Mouse (Mus musculus) heart, embryonic 12.5 days (tissue): ENCODE data around the gene Cep104. TPM values are rescaled to one million over a fixed set of nuclear protein-coding genes. Genes with fewer than 3 reads are reported as not detected.

Experiments
- ATAC-seq: fragments of 200-750 bp; cut with Nextera tagmentation; 2 replicates; pipeline ENCODE4 v1.8.0; 2017; ENCODE audit warnings: moderate TSS enrichment, moderate library complexity; ENCODE audit not compliant: insufficient number of reproducible peaks, low FRiP score
- H3K27ac ChIP-seq: fragments of 300-500 bp; sonication (generic); 2 replicates; pipeline ENCODE4 v1.5.1; 2016; ENCODE audit warnings: mild to moderate bottlenecking, moderate library complexity; ENCODE audit not compliant: poor library complexity, severe bottlenecking
- H3K27me3 ChIP-seq: fragments of 300-500 bp; sonication (generic); replicated peaks from 2 replicates; pipeline ENCODE4 v1.6.1; 2016; ENCODE audit warnings: mild to moderate bottlenecking, moderate library complexity
- H3K36me3 ChIP-seq: fragments of 300-500 bp; sonication (generic); 2 replicates; pipeline ENCODE4 v1.6.1; 2016; ENCODE audit warnings: mild to moderate bottlenecking, moderate library complexity
- H3K4me1 ChIP-seq: fragments of 300-500 bp; sonication (generic); replicated peaks from 2 replicates; pipeline ENCODE4 v1.6.1; 2016; ENCODE audit warnings: mild to moderate bottlenecking
- H3K4me2 ChIP-seq: fragments of 300-500 bp; sonication (generic); 2 replicates; pipeline ENCODE4 v1.6.1; 2016; ENCODE audit warnings: mild to moderate bottlenecking, moderate library complexity
- H3K4me3 ChIP-seq: fragments of 300-500 bp; sonication (generic); 2 replicates; pipeline ENCODE4 v1.5.1; 2016; ENCODE audit warnings: mild to moderate bottlenecking
- H3K9ac ChIP-seq: fragments of 300-500 bp; sonication (generic); 2 replicates; pipeline ENCODE4 v1.6.1; 2016; ENCODE audit warnings: mild to moderate bottlenecking, moderate library complexity
- H3K9me3 ChIP-seq: fragments of 300-500 bp; sonication (generic); replicated peaks from 2 replicates; pipeline ENCODE4 v1.6.1; 2016; ENCODE audit warnings: mild to moderate bottlenecking, moderate library complexity
- WGBS: fragments of 180-500 bp; shearing (Covaris S2); methylation state at CpG from one replicate; pipeline ENCODE4 v1.1.7; 2016; 5-methylcytosine and 5-hydroxymethylcytosine counted together
- polyA plus RNA-seq: library from polyadenylated mRNA; unstranded; fragments of >200 nt; fragmentation: Nextera tagmentation; extraction: Ambion mirVana; gene quantifications from 2 replicates; pipeline ENCODE4 v1.2.1, GENCODE M21; 2016

The Cep104 gene
- polyA plus RNA-seq, 1 experiment from 2014 or later, result 17.3 TPM

- WGBS, result 2% methylated on average over 65 of the region's 67 CpGs
- peak within 1 kb of the TSS; percentile 89 for H3K4me2 ChIP-seq
- H3K9ac ChIP-seq, result peak within 1 kb of the TSS; percentile 92
- H3K4me1 ChIP-seq, result peaks cover 12% of the 10 kb centered on the region
- no peaks in the 10 kb centered on the region for H3K9me3 ChIP-seq
- peaks cover 26% of the 10 kb centered on the region for H3K36me3 ChIP-seq
- H3K27me3 ChIP-seq, result peaks cover 20% of the 10 kb centered on the region
- peak within 1 kb of the TSS; percentile 81 for H3K4me3 ChIP-seq
- ATAC-seq, result peak; percentile 96
- H3K27ac ChIP-seq, result peak within 1 kb of the TSS; percentile 92
Measured at GRCm38 (mm10) chr4:153956569-153957405, 18.2 kb upstream of the Cep104 start, which contains the start of gene A430005L14Rik. Gene A430005L14Rik (plus strand): TSS chr4:153957237.

GRCm38 (mm10) chr4:153957444-153958250 lies 17.3 kb upstream of the Cep104 start:
- Histone ChIP-seq H3K4me3 (peak overlapping the region; percentile 81), H3K36me3 (peaks cover 35% of the 10 kb centered on the region), H3K9ac (peak overlapping the region; percentile 92), H3K27ac (peak overlapping the region; percentile 92), H3K4me2 (peak overlapping the region; percentile 89), H3K27me3 (peaks cover 12% of the 10 kb centered on the region), H3K4me1 (peaks cover 12% of the 10 kb centered on the region), H3K9me3 (no peaks in the 10 kb centered on the region)
- under 1% methylated on average over 30 of the region's 37 CpGs for WGBS
- no peak; the same call in 1 of the 2 replicates for ATAC-seq

DNA sequence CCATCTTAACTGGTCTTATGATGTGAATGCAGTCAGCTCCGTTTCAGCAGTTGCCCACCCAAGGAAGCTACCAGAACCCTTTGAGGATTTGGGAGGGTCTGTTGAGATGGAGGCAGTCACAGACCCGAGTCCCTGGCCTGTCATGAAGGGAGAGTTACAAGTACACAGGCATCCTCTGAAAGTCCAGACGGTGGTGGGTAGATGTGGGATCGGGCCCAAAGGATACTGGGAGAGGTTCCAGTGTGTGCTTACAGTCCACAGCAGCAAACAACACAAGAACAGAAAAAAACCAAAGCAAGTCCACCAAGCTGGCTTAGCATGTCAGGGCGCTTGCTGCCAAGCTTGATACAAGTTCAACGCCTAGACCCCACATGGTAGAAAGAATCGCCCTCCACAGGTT lies 12.4 kb upstream of the Cep104 start:
- WGBS, result 83% methylated on average over 7 of the region's 7 CpGs
- H3K4me3 ChIP-seq, result no peak overlapping the region
- H3K36me3 ChIP-seq, result peaks cover 76% of the 10 kb centered on the region
- H3K27me3 ChIP-seq, result no peaks in the 10 kb centered on the region
- no peak overlapping the region for H3K9ac ChIP-seq
- no peaks in the 10 kb centered on the region for H3K9me3 ChIP-seq
- no peak overlapping the region for H3K4me2 ChIP-seq
- ATAC-seq, result no peak
- H3K4me1 ChIP-seq, result peaks cover 12% of the 10 kb centered on the region
- no peak overlapping the region for H3K27ac ChIP-seq

DNA sequence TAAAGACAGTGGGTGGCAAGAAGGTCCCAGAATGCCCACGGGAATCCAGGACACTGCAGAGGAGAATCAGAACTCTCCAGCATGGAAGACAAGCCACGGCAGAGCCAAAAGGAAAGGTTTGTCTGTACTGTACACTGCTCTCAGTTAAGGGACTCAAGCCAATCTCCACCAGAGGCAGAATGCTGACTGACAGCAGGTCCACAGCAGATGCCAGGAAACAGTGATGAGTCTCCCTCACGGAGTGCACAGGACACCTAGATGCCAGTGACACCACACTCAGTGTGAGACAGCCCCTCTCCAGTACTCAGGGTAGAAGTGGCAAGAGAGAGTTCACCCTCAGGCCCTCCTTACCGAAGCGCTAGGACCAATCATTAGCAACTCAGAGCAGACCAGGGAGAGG lies 8.3 kb upstream of the Cep104 start:
- H3K27me3 ChIP-seq, result no peaks in the 10 kb centered on the region
- H3K27ac ChIP-seq, result no peak overlapping the region
- H3K9ac ChIP-seq, result no peak overlapping the region
- H3K36me3 ChIP-seq, result peaks cover 87% of the 10 kb centered on the region
- no peaks in the 10 kb centered on the region for H3K4me1 ChIP-seq
- no peak overlapping the region for H3K4me3 ChIP-seq
- ATAC-seq, result no peak
- H3K4me2 ChIP-seq, result no peak overlapping the region
- 80% methylated on average over 5 of the region's 5 CpGs for WGBS
- H3K9me3 ChIP-seq, result no peaks in the 10 kb centered on the region

DNA sequence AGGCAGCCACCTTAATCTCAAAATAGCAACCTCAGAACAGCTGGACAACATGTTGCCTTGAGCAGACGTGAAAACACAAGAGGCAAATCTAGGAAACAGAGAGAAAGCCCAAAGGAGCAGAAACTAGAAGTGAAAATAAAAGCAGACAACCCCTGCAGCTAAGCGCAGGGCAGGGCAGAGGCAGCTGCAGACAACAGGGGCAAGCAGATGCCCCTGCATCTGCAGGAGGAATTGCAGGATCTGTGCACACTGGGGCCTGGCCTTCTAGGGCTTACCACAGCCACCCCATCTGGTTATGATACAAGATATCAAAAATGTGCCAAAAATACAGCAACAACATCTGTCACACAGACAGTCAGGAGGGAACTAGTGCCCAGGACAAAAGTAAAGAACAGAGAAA lies 7.4 kb upstream of the Cep104 start:
- 81% methylated on average over 2 of the region's 2 CpGs for WGBS
- H3K27me3 ChIP-seq, result no peaks in the 10 kb centered on the region
- ATAC-seq, result no peak
- H3K36me3 ChIP-seq, result peaks cover 80% of the 10 kb centered on the region
- no peak overlapping the region for H3K4me3 ChIP-seq
- H3K4me1 ChIP-seq, result no peaks in the 10 kb centered on the region
- H3K9me3 ChIP-seq, result no peaks in the 10 kb centered on the region
- no peak overlapping the region for H3K4me2 ChIP-seq
- H3K9ac ChIP-seq, result no peak overlapping the region
- H3K27ac ChIP-seq, result no peak overlapping the region

DNA sequence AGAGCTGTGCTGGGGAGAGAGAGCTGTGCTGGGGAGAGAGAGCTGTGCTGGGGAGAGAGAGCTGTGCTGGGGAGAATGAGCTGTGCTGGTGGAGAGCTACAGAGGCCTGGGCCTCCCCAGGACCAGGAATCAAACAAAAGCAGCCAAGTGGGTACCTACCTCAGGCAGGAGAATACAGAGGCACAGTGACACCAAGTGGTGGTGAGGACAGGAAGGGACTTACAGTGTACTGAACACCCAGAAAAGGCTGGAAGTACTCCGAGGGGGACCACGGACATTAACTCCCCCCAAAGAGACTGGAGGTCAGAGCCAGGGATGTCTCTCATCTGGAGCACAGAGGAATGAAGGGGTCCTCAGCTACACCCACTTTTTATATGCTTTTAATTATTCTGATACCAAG lies 6.9 kb upstream of the Cep104 start:
- ATAC-seq, result no peak
- no peak overlapping the region for H3K4me2 ChIP-seq
- no peak overlapping the region for H3K27ac ChIP-seq
- H3K9ac ChIP-seq, result no peak overlapping the region
- H3K4me3 ChIP-seq, result no peak overlapping the region
- no peaks in the 10 kb centered on the region for H3K4me1 ChIP-seq
- H3K27me3 ChIP-seq, result no peaks in the 10 kb centered on the region
- H3K9me3 ChIP-seq, result no peaks in the 10 kb centered on the region
- H3K36me3 ChIP-seq, result peaks cover 75% of the 10 kb centered on the region
- WGBS, result 86% methylated on average over 2 of the region's 2 CpGs

GRCm38 (mm10) chr4:153975292-153975662 lies 283 bp downstream of the Cep104 start:
- Histone ChIP-seq H3K9me3 (no peaks in the 10 kb centered on the region), H3K9ac (peak overlapping the region; percentile 85), H3K36me3 (peaks cover 31% of the 10 kb centered on the region), H3K27me3 (no peaks in the 10 kb centered on the region), H3K4me3 (peak overlapping the region; percentile 86), H3K27ac (no peak overlapping the region), H3K4me1 (peaks cover 20% of the 10 kb centered on the region), H3K4me2 (peak overlapping the region; percentile 92)
- ATAC-seq, result peak; percentile 74
- WGBS, result under 1% methylated on average over 32 of the region's 33 CpGs

- H3K4me2 ChIP-seq, result peak overlapping the region; percentile 92
- H3K9ac ChIP-seq, result peak overlapping the region; percentile 85
- H3K9me3 ChIP-seq, result no peaks in the 10 kb centered on the region
- no peak overlapping the region for H3K27ac ChIP-seq
- peak overlapping the region; percentile 86 for H3K4me3 ChIP-seq
- ATAC-seq, result no peak
- H3K4me1 ChIP-seq, result peaks cover 20% of the 10 kb centered on the region
- no peaks in the 10 kb centered on the region for H3K27me3 ChIP-seq
- H3K36me3 ChIP-seq, result peaks cover 31% of the 10 kb centered on the region
- 42% methylated on average over 6 of the region's 6 CpGs for WGBS
Measured at GRCm38 (mm10) chr4:153975768-153976167, 774 bp downstream of the Cep104 start.

DNA sequence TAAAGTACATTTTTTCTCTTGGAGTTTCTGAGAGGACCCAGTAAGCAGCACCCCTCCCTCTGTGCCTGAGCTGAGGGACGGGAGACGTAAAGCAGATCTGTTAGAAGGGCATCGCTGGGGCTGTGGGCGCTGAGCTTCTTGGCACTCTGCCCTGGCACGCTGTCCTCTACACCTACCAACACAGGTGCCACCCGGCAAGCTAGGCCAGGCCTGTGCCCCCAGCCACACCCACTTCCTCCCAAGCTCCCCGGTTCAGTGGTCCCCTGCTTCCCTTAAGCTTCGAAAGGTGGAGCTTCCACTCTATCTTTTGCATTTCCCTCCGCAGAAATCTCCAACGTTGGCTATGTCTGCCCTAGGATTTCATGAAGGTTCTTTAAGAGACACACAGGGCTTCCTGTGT lies 4.2 kb downstream of the Cep104 start:
- Histone ChIP-seq H3K36me3 (peaks cover 53% of the 10 kb centered on the region), H3K4me2 (no peak overlapping the region), H3K9ac (no peak overlapping the region), H3K4me1 (peaks cover 12% of the 10 kb centered on the region), H3K4me3 (no peak overlapping the region), H3K9me3 (no peaks in the 10 kb centered on the region), H3K27me3 (no peaks in the 10 kb centered on the region), H3K27ac (no peak overlapping the region)
- 91% methylated on average over 10 of the region's 10 CpGs for WGBS
- no peak for ATAC-seq

- ATAC-seq, result no peak
- WGBS, result 92% methylated on average over 11 of the region's 11 CpGs
- Histone ChIP-seq H3K27ac (no peak overlapping the region), H3K9me3 (no peaks in the 10 kb centered on the region), H3K4me2 (no peak overlapping the region), H3K9ac (no peak overlapping the region), H3K4me1 (peaks cover 11% of the 10 kb centered on the region), H3K4me3 (no peak overlapping the region), H3K27me3 (no peaks in the 10 kb centered on the region), H3K36me3 (peaks cover 65% of the 10 kb centered on the region)
Measured at GRCm38 (mm10) chr4:153980470-153980869, 5.5 kb downstream of the Cep104 start.

GRCm38 (mm10) chr4:153992715-153993114 lies 17.7 kb downstream of the Cep104 start:
- WGBS, result 89% methylated on average over 10 of the region's 10 CpGs
- no peak for ATAC-seq
- Histone ChIP-seq H3K9ac (no peak overlapping the region), H3K4me3 (no peak overlapping the region), H3K27me3 (no peaks in the 10 kb centered on the region), H3K9me3 (no peaks in the 10 kb centered on the region), H3K4me1 (no peaks in the 10 kb centered on the region), H3K27ac (no peak overlapping the region), H3K4me2 (no peak overlapping the region), H3K36me3 (peaks cover 99% of the 10 kb centered on the region)
